Mouse (Mus musculus) hindbrain, embryonic 13.5 days (tissue): ENCODE data around the gene Erlin1. TPM values are rescaled to one million over a fixed set of nuclear protein-coding genes. Genes with fewer than 3 reads are reported as not detected.

Source experiments
- ATAC-seq: fragments of 200-750 bp; cut with Nextera tagmentation; 2 replicates; pipeline ENCODE4 v1.8.0; 2017; ENCODE audit warnings: moderate TSS enrichment; ENCODE audit not compliant: low FRiP score
- H3K27ac ChIP-seq: fragments of 300-500 bp; sonication (generic); 2 replicates; pipeline ENCODE4 v1.5.1; 2015; ENCODE audit warnings: inconsistent platforms, mild to moderate bottlenecking, moderate library complexity
- H3K27me3 ChIP-seq: fragments of 300-500 bp; sonication (generic); 2 replicates; pipeline ENCODE4 v1.6.1; 2015; ENCODE audit warnings: mild to moderate bottlenecking, inconsistent platforms
- H3K36me3 ChIP-seq: fragments of 300-500 bp; sonication (generic); 2 replicates; pipeline ENCODE4 v1.6.1; 2015; ENCODE audit warnings: mild to moderate bottlenecking, inconsistent platforms
- H3K4me1 ChIP-seq: fragments of 300-500 bp; sonication (generic); replicated peaks from 2 replicates; pipeline ENCODE4 v1.6.1; 2015; ENCODE audit warnings: inconsistent platforms
- H3K4me2 ChIP-seq: fragments of 300-500 bp; sonication (generic); 2 replicates; pipeline ENCODE4 v1.6.1; 2015; ENCODE audit warnings: inconsistent platforms, mild to moderate bottlenecking, moderate library complexity
- H3K4me3 ChIP-seq: fragments of 300-500 bp; sonication (generic); 2 replicates; pipeline ENCODE4 v1.5.1; 2015; ENCODE audit warnings: mild to moderate bottlenecking, inconsistent platforms
- H3K9ac ChIP-seq: fragments of 300-500 bp; sonication (generic); 2 replicates; pipeline ENCODE4 v1.6.1; 2015; ENCODE audit warnings: mild to moderate bottlenecking, inconsistent platforms
- H3K9me3 ChIP-seq: fragments of 300-500 bp; sonication (generic); 2 replicates; pipeline ENCODE4 v1.6.1; 2016; ENCODE audit warnings: inconsistent platforms
- WGBS: fragments of 180-500 bp; shearing (Covaris S2); methylation state at CpG from one replicate; pipeline ENCODE4 v1.1.7; 2015; 5-methylcytosine and 5-hydroxymethylcytosine counted together
- polyA plus RNA-seq: library from polyadenylated mRNA; unstranded; fragments of >200 nt; fragmentation: Nextera tagmentation; extraction: Ambion mirVana; gene quantifications from 2 replicates; pipeline ENCODE4 v1.2.1, GENCODE M21; 2015

The Erlin1 gene
- polyA plus RNA-seq, 1 experiment from 2014 or later: 18.4 TPM

DNA sequence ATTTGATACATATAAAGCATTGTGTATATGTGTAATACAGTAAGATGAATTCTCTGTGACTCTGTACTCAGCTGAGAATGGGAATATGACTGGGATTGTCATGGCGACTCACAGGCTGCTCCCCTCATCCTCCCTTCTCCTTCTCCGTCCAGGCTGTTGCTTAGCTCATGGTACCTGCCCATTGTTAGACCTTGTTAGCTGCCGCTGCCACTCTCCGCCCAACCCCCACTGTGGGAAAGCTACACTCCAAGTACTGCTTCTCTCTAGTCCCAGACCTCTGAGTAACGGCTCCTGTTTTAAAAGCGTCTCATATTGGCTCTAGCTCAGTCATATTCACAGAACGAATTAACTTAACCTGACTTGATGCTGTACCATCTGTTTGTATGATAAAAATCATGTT, 49.8 kb downstream of the Erlin1 start:
- Histone ChIP-seq H3K4me2 (no peak overlapping the region), H3K9me3 (no peaks in the 10 kb centered on the region), H3K9ac (no peak overlapping the region), H3K4me3 (no peak overlapping the region), H3K36me3 (no peaks in the 10 kb centered on the region), H3K4me1 (no peaks in the 10 kb centered on the region), H3K27ac (no peak overlapping the region), H3K27me3 (no peaks in the 10 kb centered on the region)
- ATAC-seq: no peak
- WGBS: 69% methylated on average over 7 of the region's 7 CpGs

DNA sequence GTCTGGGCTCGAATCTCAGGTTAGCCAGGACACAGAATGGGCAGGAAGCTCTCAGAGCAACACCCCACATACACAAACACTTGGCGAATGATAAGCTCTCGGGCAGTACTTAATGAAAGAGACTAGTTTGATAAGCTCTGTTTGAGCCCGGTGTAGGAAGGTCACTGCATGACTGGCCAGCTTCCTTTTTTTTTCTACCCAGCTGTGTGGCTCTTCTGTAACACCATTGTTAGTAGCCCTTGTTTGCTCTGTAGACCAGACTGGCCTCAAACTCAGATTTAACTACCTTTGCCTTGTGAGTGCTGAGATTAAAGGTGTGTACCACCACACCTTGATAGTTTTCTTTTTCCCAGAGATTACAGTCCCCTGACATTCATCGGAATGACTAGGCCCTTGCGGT, 55.7 kb downstream of the Erlin1 start:
- no peak overlapping the region for H3K4me2 ChIP-seq
- H3K9ac ChIP-seq: no peak overlapping the region
- H3K9me3 ChIP-seq: no peaks in the 10 kb centered on the region
- no peaks in the 10 kb centered on the region for H3K36me3 ChIP-seq
- WGBS: 86% methylated on average over 6 of the region's 6 CpGs
- no peak overlapping the region for H3K27ac ChIP-seq
- ATAC-seq: no peak
- no peaks in the 10 kb centered on the region for H3K4me1 ChIP-seq
- H3K27me3 ChIP-seq: no peaks in the 10 kb centered on the region
- H3K4me3 ChIP-seq: no peak overlapping the region

DNA sequence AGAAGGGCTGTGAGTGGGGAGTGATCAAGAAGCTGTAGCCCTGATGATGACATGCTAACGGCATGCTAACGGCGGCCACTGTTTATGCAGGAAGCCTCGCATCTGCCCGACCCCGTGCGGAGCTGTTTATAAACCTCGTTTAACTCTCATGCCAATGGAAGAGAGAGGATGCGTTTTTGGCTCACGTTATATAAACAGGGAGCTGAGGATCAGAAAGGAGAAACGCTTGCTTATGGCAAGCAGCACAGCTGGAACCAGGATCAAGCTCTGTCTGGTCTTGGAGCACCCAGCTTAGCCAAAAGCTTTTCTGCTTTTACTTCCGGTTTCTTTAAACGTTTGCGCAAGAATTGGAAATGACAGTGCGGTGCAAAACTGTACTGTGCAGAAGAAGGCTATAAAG, 60.8 kb downstream of the Erlin1 start:
- H3K9ac ChIP-seq: no peak overlapping the region
- H3K27me3 ChIP-seq: no peaks in the 10 kb centered on the region
- H3K36me3 ChIP-seq: no peaks in the 10 kb centered on the region
- 80% methylated on average over 15 of the region's 15 CpGs for WGBS
- no peak overlapping the region for H3K27ac ChIP-seq
- ATAC-seq: no peak
- H3K4me3 ChIP-seq: no peak overlapping the region
- H3K9me3 ChIP-seq: no peaks in the 10 kb centered on the region
- no peaks in the 10 kb centered on the region for H3K4me1 ChIP-seq
- H3K4me2 ChIP-seq: no peak overlapping the region

DNA sequence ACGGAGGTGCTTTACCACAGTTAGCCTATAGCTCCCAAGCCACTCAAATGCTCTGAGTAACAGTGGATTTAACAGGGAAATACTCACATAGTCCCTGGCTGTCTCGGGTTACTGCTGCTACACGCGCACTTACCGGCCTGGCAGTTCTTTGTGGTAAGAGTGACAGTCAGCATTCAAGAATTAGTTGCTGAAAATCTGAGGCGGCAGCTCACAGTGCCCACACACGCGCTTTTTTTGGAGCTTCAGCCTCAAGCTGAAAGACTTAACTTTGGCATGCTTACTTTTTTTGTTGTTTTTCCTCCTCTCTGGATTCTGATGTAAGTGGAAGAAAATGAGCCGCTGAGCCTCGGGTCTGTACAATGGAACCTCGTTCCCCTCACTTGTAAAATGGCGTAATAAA, 62.4 kb downstream of the Erlin1 start:
- Histone ChIP-seq H3K9ac (no peak overlapping the region), H3K4me2 (no peak overlapping the region), H3K4me3 (no peak overlapping the region), H3K27me3 (no peaks in the 10 kb centered on the region), H3K9me3 (no peaks in the 10 kb centered on the region), H3K27ac (no peak overlapping the region), H3K4me1 (no peaks in the 10 kb centered on the region), H3K36me3 (no peaks in the 10 kb centered on the region)
- no peak for ATAC-seq
- WGBS: 68% methylated on average over 12 of the region's 12 CpGs

DNA sequence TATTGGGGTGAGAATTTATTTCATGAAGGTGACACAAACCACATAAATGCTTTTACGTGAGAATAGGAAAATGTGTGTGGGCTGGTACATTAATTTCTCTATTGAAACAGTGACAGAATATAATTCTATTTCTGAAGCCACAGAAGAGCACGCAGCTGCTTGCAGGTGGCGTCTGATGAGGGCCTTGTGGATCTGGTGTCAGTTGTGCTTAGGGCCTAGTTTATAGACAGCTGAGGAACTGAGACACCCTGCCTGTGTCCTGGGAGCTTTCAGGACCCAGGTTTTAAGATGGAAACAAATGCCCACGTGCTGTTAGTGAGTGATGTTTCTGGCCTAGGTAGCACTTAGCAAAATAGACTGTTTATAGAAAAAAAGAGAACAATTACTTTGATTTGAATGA, 64.6 kb downstream of the Erlin1 start:
- no peak for ATAC-seq
- H3K9me3 ChIP-seq: no peaks in the 10 kb centered on the region
- H3K4me2 ChIP-seq: no peak overlapping the region
- 75% methylated on average over 4 of the region's 4 CpGs for WGBS
- no peaks in the 10 kb centered on the region for H3K36me3 ChIP-seq
- no peak overlapping the region for H3K9ac ChIP-seq
- no peak overlapping the region for H3K4me3 ChIP-seq
- no peaks in the 10 kb centered on the region for H3K27me3 ChIP-seq
- H3K27ac ChIP-seq: no peak overlapping the region
- H3K4me1 ChIP-seq: no peaks in the 10 kb centered on the region

DNA sequence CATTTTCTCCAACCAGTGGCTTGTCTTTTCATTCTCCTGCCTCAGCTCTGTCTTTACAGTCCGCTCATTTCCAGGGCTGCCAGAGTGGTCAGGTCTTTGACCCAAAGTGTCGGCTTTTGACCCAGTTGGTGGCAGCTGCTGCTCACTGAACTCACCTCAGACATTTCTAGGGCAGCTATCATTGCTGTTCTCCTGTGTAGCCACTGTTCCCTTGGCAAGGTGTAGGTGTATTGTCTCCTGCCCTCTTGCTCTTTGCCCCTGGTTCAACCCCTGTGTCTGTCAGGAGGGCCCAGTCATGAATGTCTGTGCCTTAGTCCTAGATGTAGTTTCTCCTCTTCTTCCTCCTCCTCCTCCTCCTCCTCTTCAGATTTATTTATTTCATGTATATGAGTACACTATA, 65.3 kb downstream of the Erlin1 start:
- H3K27ac ChIP-seq: no peak overlapping the region
- no peak for ATAC-seq
- WGBS: 95% methylated on average over 2 of the region's 2 CpGs
- H3K9ac ChIP-seq: no peak overlapping the region
- H3K9me3 ChIP-seq: no peaks in the 10 kb centered on the region
- H3K4me2 ChIP-seq: no peak overlapping the region
- no peak overlapping the region for H3K4me3 ChIP-seq
- no peaks in the 10 kb centered on the region for H3K27me3 ChIP-seq
- no peaks in the 10 kb centered on the region for H3K36me3 ChIP-seq
- no peaks in the 10 kb centered on the region for H3K4me1 ChIP-seq

DNA sequence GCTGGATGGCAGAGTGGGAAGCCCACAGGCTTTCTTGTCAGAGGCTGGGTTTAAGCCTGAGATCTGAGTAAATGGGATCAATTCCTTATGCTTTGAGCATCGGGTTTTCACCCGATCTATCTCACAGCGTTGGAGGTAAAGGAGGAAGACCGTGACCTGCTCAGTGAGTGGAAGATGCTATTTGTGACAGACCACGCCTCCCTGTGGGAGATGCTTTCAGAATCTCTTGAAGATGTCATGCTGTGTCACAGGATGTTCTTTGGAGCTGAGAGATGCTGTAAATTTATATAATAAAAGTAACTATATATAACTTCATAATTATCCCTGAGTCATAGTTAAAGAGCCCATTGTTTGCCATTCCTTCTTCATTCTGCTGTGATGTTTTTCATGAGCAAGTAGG, 68.9 kb downstream of the Erlin1 start:
- no peaks in the 10 kb centered on the region for H3K27me3 ChIP-seq
- no peak for ATAC-seq
- no peak overlapping the region for H3K4me2 ChIP-seq
- H3K9me3 ChIP-seq: no peaks in the 10 kb centered on the region
- no peaks in the 10 kb centered on the region for H3K36me3 ChIP-seq
- no peak overlapping the region for H3K4me3 ChIP-seq
- no peak overlapping the region for H3K27ac ChIP-seq
- WGBS: 76% methylated on average over 5 of the region's 5 CpGs
- no peaks in the 10 kb centered on the region for H3K4me1 ChIP-seq
- H3K9ac ChIP-seq: no peak overlapping the region

DNA sequence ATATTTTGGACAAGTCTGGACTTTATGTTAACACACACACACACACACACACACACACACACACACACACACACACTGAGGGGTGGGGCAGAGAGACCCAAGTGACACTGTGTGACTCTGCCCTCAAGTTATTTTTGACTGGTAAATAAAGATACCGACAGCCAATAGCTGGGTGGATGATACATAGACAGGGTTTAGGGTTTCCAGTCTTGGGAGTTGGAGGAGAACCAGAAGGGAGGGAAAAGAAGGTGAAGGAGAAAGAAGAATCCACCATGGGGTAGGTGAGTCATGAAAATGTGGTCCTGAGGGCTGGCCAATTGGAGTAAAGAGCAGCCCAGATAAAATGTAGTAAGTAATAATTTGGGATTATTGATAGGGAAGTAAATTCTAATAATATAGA, 69.5 kb downstream of the Erlin1 start:
- no peak overlapping the region for H3K4me2 ChIP-seq
- WGBS: 88% methylated on average over 1 of the region's 1 CpGs
- H3K36me3 ChIP-seq: no peaks in the 10 kb centered on the region
- no peaks in the 10 kb centered on the region for H3K9me3 ChIP-seq
- ATAC-seq: no peak
- no peak overlapping the region for H3K4me3 ChIP-seq
- H3K9ac ChIP-seq: no peak overlapping the region
- H3K27me3 ChIP-seq: no peaks in the 10 kb centered on the region
- H3K27ac ChIP-seq: no peak overlapping the region
- no peaks in the 10 kb centered on the region for H3K4me1 ChIP-seq

DNA sequence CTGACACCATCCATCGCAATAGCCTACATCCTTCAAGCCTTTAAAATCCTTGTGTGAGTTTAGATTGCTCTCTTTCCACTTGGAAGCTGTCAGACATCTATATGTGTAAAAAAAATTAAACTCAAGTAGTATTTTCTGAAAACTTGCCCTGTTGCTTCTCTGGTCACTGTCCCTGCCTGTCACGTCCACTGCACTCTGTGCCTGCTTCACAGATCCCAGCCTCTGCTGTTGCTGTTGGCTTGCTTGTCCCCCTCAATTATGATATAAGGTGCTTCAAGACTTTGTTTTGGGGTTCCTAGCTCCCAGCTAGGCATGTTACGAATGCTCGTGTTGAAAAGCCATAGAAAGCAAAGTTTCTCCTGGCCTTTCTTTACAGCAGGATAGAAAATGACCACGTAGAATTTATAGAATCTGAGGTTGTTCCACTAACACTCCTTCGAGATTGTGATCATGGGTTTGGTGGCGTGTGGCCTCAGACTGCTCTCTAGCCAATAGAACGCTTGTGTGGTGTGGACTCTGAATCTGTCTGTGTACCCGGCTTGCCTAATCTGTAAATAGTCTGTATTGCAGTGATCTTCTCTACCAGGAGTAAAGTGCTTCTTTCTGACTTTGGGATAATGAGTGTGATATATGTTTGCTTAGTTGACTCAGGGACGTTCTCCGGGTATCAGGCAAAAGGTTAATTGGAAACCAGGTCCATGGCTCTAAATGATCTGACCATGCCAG, 70.6 kb downstream of the Erlin1 start:
- WGBS: 91% methylated on average over 11 of the region's 11 CpGs
- Histone ChIP-seq H3K36me3 (no peaks in the 10 kb centered on the region), H3K9me3 (no peaks in the 10 kb centered on the region), H3K9ac (no peak overlapping the region), H3K4me3 (no peak overlapping the region), H3K27ac (no peak overlapping the region), H3K27me3 (no peaks in the 10 kb centered on the region), H3K4me1 (no peaks in the 10 kb centered on the region), H3K4me2 (no peak overlapping the region)
- ATAC-seq: no peak

DNA sequence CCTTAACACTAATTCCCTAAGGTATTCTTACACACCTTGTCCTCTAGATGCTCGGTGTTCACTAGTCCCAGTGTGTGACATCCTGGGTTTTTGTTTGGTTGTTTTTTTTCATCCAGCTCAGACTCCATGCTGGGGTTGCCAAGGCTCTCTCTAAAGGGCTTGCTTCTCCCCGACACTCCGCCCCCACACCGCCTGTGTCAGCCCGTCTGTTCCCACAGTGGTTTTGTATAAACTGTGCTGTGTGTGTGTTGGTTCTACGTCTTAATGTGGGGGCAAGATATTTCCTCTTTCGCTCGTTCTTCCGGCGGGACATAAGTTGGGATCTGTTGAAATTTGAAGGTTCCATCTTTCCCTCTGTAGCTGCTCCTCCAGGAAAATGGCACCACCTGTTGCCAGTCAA, 71.5 kb downstream of the Erlin1 start:
- no peak overlapping the region for H3K27ac ChIP-seq
- H3K9ac ChIP-seq: no peak overlapping the region
- H3K4me1 ChIP-seq: no peaks in the 10 kb centered on the region
- H3K4me2 ChIP-seq: no peak overlapping the region
- no peaks in the 10 kb centered on the region for H3K36me3 ChIP-seq
- 86% methylated on average over 10 of the region's 10 CpGs for WGBS
- no peak overlapping the region for H3K4me3 ChIP-seq
- no peaks in the 10 kb centered on the region for H3K27me3 ChIP-seq
- no peaks in the 10 kb centered on the region for H3K9me3 ChIP-seq
- ATAC-seq: no peak

DNA sequence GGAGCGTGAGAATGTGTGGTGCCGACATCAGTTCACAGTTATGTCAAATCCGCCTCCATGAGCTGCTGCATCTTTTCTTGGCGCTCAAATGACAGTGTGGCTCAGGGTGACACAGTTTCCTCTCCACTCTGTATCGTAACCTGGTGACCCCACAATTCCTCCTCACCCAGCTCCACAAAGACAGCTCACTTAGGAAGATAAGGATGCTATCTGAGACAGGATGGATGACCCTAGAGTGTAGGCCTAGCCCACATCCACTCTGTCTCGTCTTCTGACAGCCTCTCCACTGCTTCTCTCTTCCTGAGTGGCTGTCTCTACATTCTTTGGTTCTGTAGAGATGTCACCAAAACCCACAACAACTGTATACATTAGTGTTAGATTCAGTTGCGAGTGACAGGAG, 74.2 kb downstream of the Erlin1 start:
- H3K4me3 ChIP-seq: no peak overlapping the region
- no peaks in the 10 kb centered on the region for H3K27me3 ChIP-seq
- H3K4me1 ChIP-seq: no peaks in the 10 kb centered on the region
- no peak for ATAC-seq
- no peak overlapping the region for H3K9ac ChIP-seq
- no peaks in the 10 kb centered on the region for H3K36me3 ChIP-seq
- H3K27ac ChIP-seq: no peak overlapping the region
- WGBS: 85% methylated on average over 7 of the region's 7 CpGs
- H3K4me2 ChIP-seq: no peak overlapping the region
- H3K9me3 ChIP-seq: no peaks in the 10 kb centered on the region

DNA sequence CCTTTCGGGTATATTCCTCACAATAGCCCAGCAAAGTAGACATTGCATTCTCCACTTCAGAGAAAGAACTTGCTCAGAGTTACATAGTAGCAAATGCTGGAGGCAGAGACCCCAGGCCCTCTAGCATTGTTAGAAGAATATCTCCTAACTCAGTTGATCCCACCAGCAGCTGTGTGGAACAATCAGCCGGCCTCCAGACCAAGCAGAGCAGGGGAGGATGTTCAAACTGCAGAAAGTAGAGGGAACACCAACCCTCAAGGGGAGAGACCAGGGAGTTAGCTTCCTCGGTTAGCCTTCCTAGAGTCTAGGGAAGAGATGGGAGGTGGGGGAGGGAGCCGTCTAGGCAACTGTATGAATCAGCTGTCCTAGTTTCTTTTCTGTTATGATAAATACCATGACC, 77.1 kb downstream of the Erlin1 start:
- no peak for ATAC-seq
- H3K27me3 ChIP-seq: no peaks in the 10 kb centered on the region
- no peaks in the 10 kb centered on the region for H3K9me3 ChIP-seq
- H3K27ac ChIP-seq: no peak overlapping the region
- no peak overlapping the region for H3K9ac ChIP-seq
- H3K4me3 ChIP-seq: no peak overlapping the region
- no peak overlapping the region for H3K4me2 ChIP-seq
- no peaks in the 10 kb centered on the region for H3K36me3 ChIP-seq
- H3K4me1 ChIP-seq: no peaks in the 10 kb centered on the region
- whole genome bisulfite sequencing: 79% methylated on average over 4 of the region's 4 CpGs

DNA sequence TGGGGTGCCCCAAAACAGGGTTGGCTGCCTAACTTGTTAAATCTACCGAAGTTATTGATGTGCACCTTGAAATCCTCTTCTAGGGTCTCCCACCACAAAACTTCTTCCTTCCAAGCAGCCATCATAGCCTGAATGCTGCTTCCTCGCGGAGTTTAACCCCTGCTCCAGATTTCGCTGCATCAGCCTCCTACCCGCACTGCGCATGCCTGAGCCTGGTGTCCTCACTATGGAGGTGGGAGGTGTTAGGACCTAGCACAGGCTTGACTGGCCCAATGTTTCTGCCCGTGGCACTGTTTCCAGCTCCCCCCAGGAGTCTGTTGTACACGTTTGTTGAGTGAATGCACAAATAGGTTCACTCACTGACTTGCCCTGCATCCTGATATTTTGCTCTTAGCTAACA, 79.2 kb downstream of the Erlin1 start:
- H3K9ac ChIP-seq: no peak overlapping the region
- 85% methylated on average over 8 of the region's 8 CpGs for WGBS
- H3K36me3 ChIP-seq: no peaks in the 10 kb centered on the region
- H3K27ac ChIP-seq: no peak overlapping the region
- ATAC-seq: no peak
- no peaks in the 10 kb centered on the region for H3K9me3 ChIP-seq
- H3K4me1 ChIP-seq: peaks cover 10% of the 10 kb centered on the region
- H3K4me2 ChIP-seq: no peak overlapping the region
- H3K4me3 ChIP-seq: no peak overlapping the region
- peaks cover 16% of the 10 kb centered on the region; the same call in 1 of the 2 replicates for H3K27me3 ChIP-seq
